Mouse (Mus musculus) embryo, embryonic 11 days (tissue): Measurements from ENCODE around the gene Tas2r143.

ENCODE experiments used
- DNase-seq: peaks from one replicate; pipeline ENCODE4 v3.0.0-alpha.2; 2015

Gene Tas2r143

GRCm38 (mm10) chr6:42398998-42399397 is 1.0 kb upstream of the Tas2r143 start:
- no peak for DNase-seq

GRCm38 (mm10) chr6:42405134-42405533 is 5.1 kb downstream of the Tas2r143 start, which contains the start of gene Tas2r135:
Gene Tas2r135, plus strand, starts transcription at chr6:42405434.
- DNase-seq, result no peak

- no peak for DNase-seq
Observed at GRCm38 (mm10) chr6:42419443-42419842, 19.4 kb downstream of the Tas2r143 start.

DNA sequence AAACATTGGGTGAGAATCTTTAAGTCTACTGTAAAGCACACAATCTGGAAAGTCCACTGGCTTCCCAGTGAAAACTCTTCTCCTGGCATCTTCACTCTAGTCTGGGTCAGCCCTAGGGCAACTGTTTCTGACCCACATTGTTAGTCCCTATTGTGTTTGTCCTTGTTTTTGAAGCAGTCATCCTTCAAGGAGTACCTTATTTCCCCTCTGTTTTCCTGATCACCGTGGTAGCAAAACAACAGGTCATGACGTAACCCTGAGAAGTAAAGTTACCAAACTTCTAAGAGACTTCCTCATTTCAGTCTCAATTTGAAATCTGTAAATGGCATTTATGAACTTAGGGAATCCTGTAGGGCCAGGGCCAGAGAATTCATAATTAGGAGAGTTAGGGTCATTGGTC is 21.4 kb downstream of the Tas2r143 start:
- DNase-seq, result no peak

- DNase-seq, result no peak
Observed at GRCm38 (mm10) chr6:42424472-42424871, 24.4 kb downstream of the Tas2r143 start.

DNA sequence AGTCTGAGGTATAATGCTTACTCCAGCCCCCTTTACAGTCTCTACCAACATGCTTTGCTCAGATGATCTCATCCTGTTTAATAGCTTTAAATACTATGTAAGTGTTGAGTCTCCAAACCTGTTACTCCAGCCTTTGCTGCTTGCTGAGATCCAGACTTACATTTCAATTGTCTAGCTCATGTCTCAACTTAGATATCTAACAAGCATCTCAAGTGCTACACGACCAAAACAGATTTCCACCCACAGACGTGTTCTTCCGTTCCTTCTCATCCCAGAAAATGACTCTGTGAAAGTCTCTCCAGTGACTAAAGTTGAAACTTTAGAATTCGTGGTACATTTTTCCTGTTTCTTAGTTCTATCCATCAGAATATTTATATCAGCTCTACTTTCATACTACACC is 26.3 kb downstream of the Tas2r143 start:
- no peak for DNase-seq

GRCm38 (mm10) chr6:42433554-42433953 is 33.5 kb downstream of the Tas2r143 start:
- DNase-seq, result no peak

- DNase-seq, result no peak
Observed at GRCm38 (mm10) chr6:42434446-42434845, 34.4 kb downstream of the Tas2r143 start, which contains the start of gene Tas2r126. Gene Tas2r126, plus strand, starts transcription at chr6:42434535.

DNA sequence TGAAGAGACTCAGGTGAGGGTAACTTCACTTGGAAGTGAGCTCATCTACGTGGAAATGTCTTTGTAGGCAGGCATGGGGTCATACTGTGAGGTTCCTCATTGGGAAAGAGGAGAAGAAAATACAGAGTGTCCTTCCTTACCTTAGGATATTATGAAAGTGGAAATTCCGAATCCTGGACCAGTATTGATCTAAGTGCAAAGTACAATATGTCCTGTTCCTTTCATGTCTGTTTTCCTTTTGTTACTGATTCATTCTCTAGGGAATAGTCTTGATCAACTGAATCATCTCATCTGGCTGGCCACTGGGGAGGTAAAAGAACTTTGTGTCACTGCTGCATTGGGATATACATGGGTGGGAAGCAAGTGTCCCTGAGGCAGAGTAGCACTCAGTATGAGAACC is 35.5 kb downstream of the Tas2r143 start:
- no peak for DNase-seq

DNA sequence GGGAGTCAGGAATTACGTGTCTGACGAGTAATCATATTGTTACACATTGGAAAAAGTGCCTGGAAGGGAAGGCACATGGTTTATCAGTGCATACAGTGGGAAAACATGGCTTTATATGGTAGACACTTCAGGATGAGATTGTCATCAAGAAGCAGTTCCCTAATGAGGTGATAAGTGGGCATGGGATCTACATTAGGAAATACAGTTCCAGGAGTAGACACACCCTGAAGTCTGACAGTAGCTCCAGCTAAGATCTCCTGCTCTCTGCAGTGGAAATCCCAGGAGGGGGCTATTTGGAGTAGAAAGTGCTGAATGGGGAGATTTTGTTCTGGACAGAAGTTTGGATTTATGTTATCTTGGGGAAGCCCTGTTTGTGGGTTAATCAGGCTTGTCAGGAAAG is 41.4 kb downstream of the Tas2r143 start:
- no peak for DNase-seq

DNA sequence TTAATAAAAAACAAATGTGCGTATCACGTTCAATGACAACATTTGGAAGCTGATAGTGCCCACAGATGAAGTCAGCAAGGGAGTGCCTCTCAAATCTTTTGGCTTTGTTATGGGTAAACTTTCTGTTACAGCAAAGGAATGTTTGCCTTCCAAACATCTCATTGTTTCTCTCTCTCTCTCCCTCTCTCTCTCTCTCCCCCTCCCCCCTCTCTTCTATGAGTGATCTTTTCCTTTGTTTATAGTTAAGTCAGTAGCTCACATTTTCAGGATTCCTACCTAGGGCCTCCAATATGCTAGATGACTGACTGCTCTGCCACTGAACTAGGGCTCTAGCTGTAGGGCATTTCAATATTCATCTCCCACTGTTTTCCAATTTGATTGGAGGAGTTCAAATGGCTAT is 44.5 kb downstream of the Tas2r143 start:
- no peak for DNase-seq

DNA sequence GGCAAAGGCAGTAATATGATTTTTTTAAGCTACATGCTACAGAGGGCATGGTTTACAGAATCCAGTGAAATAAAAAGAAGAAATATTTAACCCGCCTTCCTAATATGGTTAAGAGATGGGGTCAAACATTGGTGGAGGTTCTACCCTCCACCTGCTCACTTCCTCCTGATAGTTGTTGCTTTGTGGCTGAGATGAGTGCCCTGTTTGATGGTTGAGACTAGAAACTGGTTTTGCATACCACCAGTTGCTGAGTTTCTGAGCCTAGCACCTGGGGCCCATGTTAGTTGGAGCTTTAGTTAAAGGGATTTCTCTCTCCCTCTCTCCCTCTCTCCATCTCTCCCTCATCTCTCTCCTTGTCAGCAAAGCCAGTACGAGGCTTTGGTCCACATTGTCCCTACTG is 47.3 kb downstream of the Tas2r143 start:
- no peak for DNase-seq
